Mouse (Mus musculus): ENCODE measurements around the gene Drd1. TPM values are rescaled to one million over a fixed set of nuclear protein-coding genes. Genes with fewer than 3 reads are reported as not detected.

Gene Drd1
- total and polyA plus RNA-seq, 3 experiments = 0.11 TPM; not detected in 2

DNA sequence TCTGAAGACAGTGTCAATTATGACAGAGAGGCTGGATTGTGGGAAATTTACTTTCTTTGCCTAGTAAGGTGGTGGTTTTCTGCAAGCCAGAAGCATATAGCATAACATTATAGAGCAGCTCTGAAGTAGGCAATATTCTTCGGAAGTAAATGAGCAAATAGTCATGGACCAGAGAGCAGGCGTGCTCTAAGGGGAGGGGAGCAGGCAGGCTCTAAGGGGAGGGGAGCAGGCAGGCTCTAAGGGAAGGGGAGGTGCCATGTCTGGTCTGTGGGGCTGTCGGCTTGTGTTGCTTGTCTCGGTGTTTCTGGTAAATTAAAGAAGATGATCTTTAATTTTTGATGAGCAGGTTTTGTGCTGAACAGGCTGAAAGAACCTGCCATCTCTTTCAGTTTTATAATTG, 28.7 kb upstream of the Drd1 start:
- TF ChIP-seq GATA2 (IDR thresholded peaks at IDR 0.05; ENCODE audit: borderline replicate concordance, low read depth, low read length) (no peak), CTCF (IDR thresholded peaks at IDR 0.05; ENCODE audit: low read depth, low read length) (no peak), POLR2AphosphoS5 (IDR thresholded peaks at IDR 0.05; ENCODE audit: insufficient replicate concordance, low read depth, low read length) (no peak), GATA1 (IDR thresholded peaks at IDR 0.05; ENCODE audit: borderline replicate concordance, low read length) (no peak), TAL1 (conservative IDR thresholded peaks at IDR 0.05; ENCODE audit: low read depth, low read length) (no peak)
- Histone ChIP-seq H3K9me3 (replicated peaks) (no peaks in the 10 kb centered on the region), H3K4me3 (ENCODE audit: low read depth, low read length) (no peak overlapping the region), H3K27me3 (ENCODE audit: insufficient read depth, low read length) (no peaks in the 10 kb centered on the region), H3K36me3 (replicated peaks) (peaks cover 93% of the 10 kb centered on the region), H3K4me1 (ENCODE audit: insufficient read depth, low read depth, low read length) (peaks cover 12% of the 10 kb centered on the region)
- no peak for ATAC-seq (ENCODE audit: extremely low read depth, insufficient number of reproducible peaks, low FRiP score, poor library complexity, severe bottlenecking)
- DNase-seq (ENCODE audit: low spot score) = no peak

- Histone ChIP-seq H3K9me3 (replicated peaks) (no peaks in the 10 kb centered on the region), H3K4me1 (ENCODE audit: insufficient read depth, low read depth, low read length) (peaks cover 17% of the 10 kb centered on the region), H3K36me3 (replicated peaks) (peaks cover 90% of the 10 kb centered on the region), H3K4me3 (ENCODE audit: low read depth, low read length) (no peak overlapping the region), H3K27me3 (ENCODE audit: insufficient read depth, low read length) (no peaks in the 10 kb centered on the region)
- ATAC-seq (ENCODE audit: extremely low read depth, insufficient number of reproducible peaks, low FRiP score, poor library complexity, severe bottlenecking) (no peak), DNase-seq (ENCODE audit: low spot score) (no peak)
- no peak for TF ChIP-seq TAL1 (conservative IDR thresholded peaks at IDR 0.05; ENCODE audit: low read depth, low read length)
- no peak for TF ChIP-seq GATA1 (IDR thresholded peaks at IDR 0.05; ENCODE audit: borderline replicate concordance, low read length)
- no peak for TF ChIP-seq CTCF (IDR thresholded peaks at IDR 0.05; ENCODE audit: low read depth, low read length)
Measured at GRCm38 (mm10) chr13:54082946-54083345, 27.4 kb upstream of the Drd1 start.

DNA sequence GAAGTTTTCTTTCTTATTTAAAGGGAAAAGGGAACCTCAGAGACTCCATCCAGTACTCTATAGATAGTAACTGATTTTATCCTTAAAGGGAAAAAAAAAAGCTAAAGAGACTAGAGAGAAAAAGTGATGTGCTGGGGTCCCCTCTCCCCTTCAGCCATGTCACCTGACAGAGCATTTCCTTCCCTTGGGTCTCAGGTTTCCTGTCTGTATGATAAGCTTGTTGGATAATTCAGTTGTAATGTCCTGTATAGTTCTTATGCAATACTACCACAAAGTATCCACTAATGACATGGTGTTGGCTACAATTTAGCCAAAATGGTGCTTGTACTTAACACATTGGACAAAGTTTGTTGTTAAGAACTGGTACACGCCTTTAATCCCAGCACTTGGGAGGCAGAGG, 25.3 kb upstream of the Drd1 start:
- ATAC-seq (ENCODE audit: extremely low read depth, insufficient number of reproducible peaks, low FRiP score, poor library complexity, severe bottlenecking) = no peak
- Histone ChIP-seq H3K36me3 (replicated peaks) (peaks cover 90% of the 10 kb centered on the region), H3K4me3 (ENCODE audit: low read depth, low read length) (no peak overlapping the region), H3K4me1 (ENCODE audit: insufficient read depth, low read depth, low read length) (peaks cover 21% of the 10 kb centered on the region), H3K9me3 (replicated peaks) (no peaks in the 10 kb centered on the region), H3K27me3 (ENCODE audit: insufficient read depth, low read length) (no peaks in the 10 kb centered on the region)
- DNase-seq (ENCODE audit: low spot score) = no peak
- TF ChIP-seq GATA1 (IDR thresholded peaks at IDR 0.05; ENCODE audit: borderline replicate concordance, low read length) (no peak), GATA2 (IDR thresholded peaks at IDR 0.05; ENCODE audit: borderline replicate concordance, low read depth, low read length) (no peak), TAL1 (conservative IDR thresholded peaks at IDR 0.05; ENCODE audit: low read depth, low read length) (no peak), POLR2AphosphoS5 (IDR thresholded peaks at IDR 0.05; ENCODE audit: insufficient replicate concordance, low read depth, low read length) (no peak), CTCF (IDR thresholded peaks at IDR 0.05; ENCODE audit: low read depth, low read length) (no peak)

GRCm38 (mm10) chr13:54079782-54080759, 24.6 kb upstream of the Drd1 start:
- no peak for ATAC-seq (ENCODE audit: extremely low read depth, insufficient number of reproducible peaks, low FRiP score, poor library complexity, severe bottlenecking)
- Histone ChIP-seq H3K36me3 (replicated peaks) (peaks cover 90% of the 10 kb centered on the region), H3K27me3 (ENCODE audit: insufficient read depth, low read length) (no peaks in the 10 kb centered on the region), H3K4me3 (ENCODE audit: low read depth, low read length) (no peak overlapping the region), H3K4me1 (ENCODE audit: insufficient read depth, low read depth, low read length) (peaks cover 28% of the 10 kb centered on the region), H3K9me3 (replicated peaks) (no peaks in the 10 kb centered on the region)
- DNase-seq (ENCODE audit: low spot score) = no peak
- TF ChIP-seq CTCF (IDR thresholded peaks at IDR 0.05; ENCODE audit: low read depth, low read length) (no peak), GATA1 (IDR thresholded peaks at IDR 0.05; ENCODE audit: borderline replicate concordance, low read length) (no peak), TAL1 (conservative IDR thresholded peaks at IDR 0.05; ENCODE audit: low read depth, low read length) (no peak), POLR2AphosphoS5 (IDR thresholded peaks at IDR 0.05; ENCODE audit: insufficient replicate concordance, low read depth, low read length) (no peak), GATA2 (IDR thresholded peaks at IDR 0.05; ENCODE audit: borderline replicate concordance, low read depth, low read length) (no peak)

DNA sequence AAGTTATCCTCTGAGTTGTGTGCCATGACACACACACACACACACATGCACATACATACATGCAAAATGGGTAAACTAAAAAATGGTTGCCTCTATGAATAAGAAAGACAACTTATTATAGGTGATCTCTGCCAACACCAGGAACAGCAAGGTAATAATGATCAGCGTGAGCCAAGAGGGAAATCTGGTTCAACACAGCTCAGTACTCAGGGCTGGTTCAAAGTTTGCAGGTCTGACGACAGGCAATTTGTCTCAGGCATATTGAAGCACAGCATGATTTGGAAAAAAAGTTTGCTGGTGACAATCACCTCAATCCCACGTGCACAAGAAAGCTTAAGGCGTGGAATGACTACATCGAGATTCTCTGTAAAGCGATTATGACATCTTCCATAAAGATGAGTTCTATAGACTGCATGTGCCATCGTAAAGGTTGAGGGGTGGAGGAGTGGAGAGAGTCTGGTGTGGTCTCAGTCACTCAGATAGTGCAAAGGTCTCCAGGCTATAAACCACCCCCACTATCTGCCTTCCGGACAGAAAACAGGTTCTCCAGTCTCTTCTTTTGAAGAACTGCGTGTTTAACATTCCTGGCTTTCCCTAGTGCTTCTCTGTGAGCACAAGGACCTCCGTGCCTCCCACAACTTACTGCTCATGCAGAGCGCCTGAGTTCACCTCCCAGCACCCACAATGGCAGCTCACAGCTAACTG, 22.1 kb upstream of the Drd1 start:
- DNase-seq (ENCODE audit: low spot score) = no peak
- H3K4me1 ChIP-seq (ENCODE audit: insufficient read depth, low read depth, low read length) = peaks cover 44% of the 10 kb centered on the region
- H3K4me3 ChIP-seq (ENCODE audit: low read depth, low read length) = no peak overlapping the region
- peaks cover 77% of the 10 kb centered on the region for H3K36me3 ChIP-seq (replicated peaks)
- no peak for ATAC-seq (ENCODE audit: extremely low read depth, insufficient number of reproducible peaks, low FRiP score, poor library complexity, severe bottlenecking)
- no peak for TF ChIP-seq POLR2AphosphoS5 (IDR thresholded peaks at IDR 0.05; ENCODE audit: insufficient replicate concordance, low read depth, low read length)
- TF ChIP-seq CTCF (IDR thresholded peaks at IDR 0.05; ENCODE audit: low read depth, low read length) = no peak
- TF ChIP-seq TAL1 (conservative IDR thresholded peaks at IDR 0.05; ENCODE audit: low read depth, low read length) = no peak
- no peak for TF ChIP-seq GATA1 (IDR thresholded peaks at IDR 0.05; ENCODE audit: borderline replicate concordance, low read length)
- TF ChIP-seq GATA2 (IDR thresholded peaks at IDR 0.05; ENCODE audit: borderline replicate concordance, low read depth, low read length) = no peak
- H3K9me3 ChIP-seq (replicated peaks) = no peaks in the 10 kb centered on the region
- no peaks in the 10 kb centered on the region for H3K27me3 ChIP-seq (ENCODE audit: insufficient read depth, low read length)

Measured in G1E (cell line).